1 mouse cellular context compared by ENCODE assay signal in the genomic region with DNA sequence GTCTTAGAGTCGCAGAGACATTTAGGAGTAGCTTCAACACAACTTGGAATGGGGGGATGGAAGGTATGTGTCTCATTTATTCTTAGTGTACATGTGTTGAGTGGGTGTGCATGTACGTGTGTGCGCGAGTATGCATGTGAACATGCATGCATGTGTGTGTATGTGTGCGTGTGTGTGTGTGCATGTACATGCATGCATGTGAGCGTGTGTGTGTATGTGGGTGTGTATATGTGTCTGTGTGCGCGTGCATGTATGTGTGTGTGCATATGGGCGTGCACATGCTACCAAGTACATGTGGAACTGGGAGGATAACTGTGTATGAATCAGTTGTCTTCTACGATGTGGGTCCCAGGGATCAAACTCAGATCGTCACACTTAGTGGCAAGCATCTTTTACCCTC.
TF ChIP-seq lines count a peak whose summit lies in the region.

No protein-coding gene starts in this region.

TF ChIP-seq in MEL, 35 proteins besides CTCF, POLR2A, EP300 and RAD21:
- TF ChIP-seq POLR2AphosphoS5 (IDR thresholded peaks at IDR 0.05; ENCODE audit: borderline replicate concordance, low read depth, low read length) = peak; percentile 91; the same call in 1 of the 2 replicates
- TF ChIP-seq JUND (IDR thresholded peaks at IDR 0.05; ENCODE audit: low read depth, low read length) = no peak
- TF ChIP-seq BHLHE40 (IDR thresholded peaks at IDR 0.05; ENCODE audit: borderline replicate concordance, low read depth, low read length) = no peak
- TF ChIP-seq CHD1 (IDR thresholded peaks at IDR 0.05; ENCODE audit: low read depth, low read length) = 0 out of 2 replicates have a peak, but pooled peaks have one; percentile 28
